Mouse (Mus musculus) limb, embryonic 12.5 days (tissue): ENCODE measurements around the gene Fbn1. TPM values are rescaled to one million over a fixed set of nuclear protein-coding genes. Genes with fewer than 3 reads are reported as not detected.

Experiments used
- ATAC-seq: fragments of 200-750 bp; cut with Nextera tagmentation; 2 replicates; pipeline ENCODE4 v1.8.0; 2017; ENCODE audit warnings: low read depth, moderate TSS enrichment; ENCODE audit not compliant: insufficient number of reproducible peaks, insufficient read depth, low FRiP score, low TSS enrichment
- H3K27ac ChIP-seq: fragments of 300-500 bp; sonication (generic); 2 replicates; pipeline ENCODE4 v1.5.1; 2016; ENCODE audit warnings: mild to moderate bottlenecking, moderate library complexity
- H3K27me3 ChIP-seq: fragments of 300-500 bp; sonication (generic); 2 replicates; pipeline ENCODE4 v1.6.1; 2016; ENCODE audit warnings: mild to moderate bottlenecking, moderate library complexity
- H3K36me3 ChIP-seq: fragments of 300-500 bp; sonication (generic); 2 replicates; pipeline ENCODE4 v1.6.1; 2016; ENCODE audit warnings: mild to moderate bottlenecking, moderate library complexity
- H3K4me1 ChIP-seq: fragments of 300-500 bp; sonication (generic); replicated peaks from 2 replicates; pipeline ENCODE4 v1.6.1; 2016
- H3K4me2 ChIP-seq: fragments of 300-500 bp; sonication (generic); 2 replicates; pipeline ENCODE4 v1.6.1; 2016; ENCODE audit warnings: mild to moderate bottlenecking, moderate library complexity
- H3K4me3 ChIP-seq: fragments of 300-500 bp; sonication (generic); replicated peaks from 2 replicates; pipeline ENCODE4 v1.5.1; 2016; ENCODE audit warnings: mild to moderate bottlenecking
- H3K9ac ChIP-seq: fragments of 300-500 bp; sonication (generic); replicated peaks from 2 replicates; pipeline ENCODE4 v1.6.1; 2016; ENCODE audit warnings: mild to moderate bottlenecking, moderate library complexity
- H3K9me3 ChIP-seq: fragments of 300-500 bp; sonication (generic); 2 replicates; pipeline ENCODE4 v1.6.1; 2016; ENCODE audit warnings: mild to moderate bottlenecking, moderate library complexity
- WGBS: fragments of 180-500 bp; shearing (Covaris S2); methylation state at CpG from one replicate; pipeline ENCODE4 v1.1.7; 2016; 5-methylcytosine and 5-hydroxymethylcytosine counted together
- polyA plus RNA-seq: library from polyadenylated mRNA; unstranded; fragments of >200 nt; fragmentation: Nextera tagmentation; extraction: Ambion mirVana; gene quantifications from 2 replicates; pipeline ENCODE4 v1.2.1, GENCODE M21; 2016

Gene Fbn1
- polyA plus RNA-seq, 1 experiment from 2014 or later, result 11.5 TPM

DNA sequence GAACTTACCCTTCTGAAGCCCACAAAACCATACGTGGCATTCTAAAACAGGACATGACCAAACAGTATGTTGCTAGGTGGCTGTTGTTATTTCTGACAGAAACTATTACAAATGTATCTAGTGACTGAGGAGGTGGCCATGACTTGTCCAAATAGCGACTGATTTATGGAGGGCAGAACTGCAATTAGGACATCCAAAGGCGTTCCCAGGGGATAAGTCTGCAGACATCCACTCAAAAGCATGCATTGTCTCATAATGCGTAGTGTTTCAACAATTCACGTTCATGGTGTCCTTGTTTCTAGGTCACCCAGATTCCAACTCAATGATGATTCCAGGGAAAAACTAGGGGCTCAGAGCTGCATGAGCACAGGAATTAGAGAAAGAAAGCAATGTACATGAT lies 53.0 kb downstream of the Fbn1 start:
- Histone ChIP-seq H3K4me1 (peaks cover 20% of the 10 kb centered on the region), H3K27me3 (no peaks in the 10 kb centered on the region), H3K9ac (no peak overlapping the region), H3K4me2 (no peak overlapping the region), H3K36me3 (no peaks in the 10 kb centered on the region), H3K4me3 (no peak overlapping the region), H3K27ac (no peak overlapping the region), H3K9me3 (no peaks in the 10 kb centered on the region)
- WGBS, result 85% methylated on average over 5 of the region's 5 CpGs
- ATAC-seq, result no peak

DNA sequence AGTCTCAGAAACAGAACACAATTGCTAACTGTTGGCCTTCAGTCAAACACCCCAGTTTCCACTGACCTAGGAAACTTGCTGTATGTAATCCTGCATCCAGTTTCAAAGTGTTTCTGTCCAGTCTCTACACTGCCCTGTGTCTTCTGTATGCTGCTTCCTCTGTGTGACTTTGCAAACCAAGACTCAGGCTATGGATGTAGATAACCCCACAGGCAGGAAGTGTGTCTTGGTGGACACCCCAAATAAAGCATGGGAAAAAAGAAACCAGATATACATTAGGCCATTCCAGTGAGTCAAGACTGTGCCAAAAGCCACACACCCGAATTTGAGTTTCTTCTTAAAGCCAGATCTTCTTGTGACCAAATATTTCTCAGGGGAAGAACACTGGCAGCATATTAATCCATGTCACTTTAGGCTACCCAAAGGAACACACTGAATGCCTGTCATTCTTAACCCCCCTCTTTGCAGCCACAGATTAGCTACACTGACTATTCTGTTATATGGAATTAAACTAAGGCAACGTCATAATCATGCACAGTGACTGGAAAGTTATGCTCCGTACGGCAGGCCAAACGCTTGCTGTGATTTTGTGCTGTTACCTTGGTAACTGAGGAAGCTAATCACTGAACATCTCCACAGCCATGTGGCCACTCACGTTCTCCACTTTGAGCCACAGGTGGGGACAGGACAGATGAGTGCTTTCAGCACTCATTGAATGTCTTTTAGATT lies 55.3 kb downstream of the Fbn1 start:
- H3K9me3 ChIP-seq, result no peaks in the 10 kb centered on the region
- H3K4me2 ChIP-seq, result no peak overlapping the region
- no peaks in the 10 kb centered on the region for H3K36me3 ChIP-seq
- 65% methylated on average over 6 of the region's 6 CpGs for WGBS
- peaks cover 36% of the 10 kb centered on the region for H3K4me1 ChIP-seq
- ATAC-seq, result no peak
- H3K4me3 ChIP-seq, result no peak overlapping the region
- no peaks in the 10 kb centered on the region for H3K27me3 ChIP-seq
- H3K27ac ChIP-seq, result no peak overlapping the region
- H3K9ac ChIP-seq, result no peak overlapping the region

DNA sequence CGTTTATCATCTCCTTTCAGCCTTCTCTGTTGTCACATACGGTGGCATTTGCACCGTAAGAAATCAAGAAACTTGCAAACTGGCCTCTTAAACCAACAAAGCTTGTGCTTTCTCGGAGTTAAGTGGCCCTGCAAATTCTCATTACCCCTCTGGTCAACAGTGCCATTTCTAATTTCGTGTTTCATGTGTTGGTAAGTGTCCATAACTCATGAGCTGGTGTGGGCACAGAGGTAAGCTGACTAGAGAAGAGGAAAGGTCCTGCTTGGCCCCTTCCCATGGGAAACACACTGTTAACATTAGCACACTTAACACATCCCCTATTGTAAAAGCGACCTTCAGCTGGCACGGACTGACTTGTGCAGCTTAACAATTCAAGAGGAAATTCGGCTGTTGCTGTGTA lies 58.4 kb downstream of the Fbn1 start:
- WGBS, result 46% methylated on average over 8 of the region's 8 CpGs
- no peak for ATAC-seq
- no peak overlapping the region for H3K4me2 ChIP-seq
- H3K9me3 ChIP-seq, result no peaks in the 10 kb centered on the region
- peaks cover 40% of the 10 kb centered on the region for H3K4me1 ChIP-seq
- H3K27me3 ChIP-seq, result no peaks in the 10 kb centered on the region
- no peaks in the 10 kb centered on the region for H3K36me3 ChIP-seq
- H3K4me3 ChIP-seq, result no peak overlapping the region
- H3K9ac ChIP-seq, result no peak overlapping the region
- H3K27ac ChIP-seq, result peak overlapping the region; percentile 47; the same call in 1 of the 2 replicates

DNA sequence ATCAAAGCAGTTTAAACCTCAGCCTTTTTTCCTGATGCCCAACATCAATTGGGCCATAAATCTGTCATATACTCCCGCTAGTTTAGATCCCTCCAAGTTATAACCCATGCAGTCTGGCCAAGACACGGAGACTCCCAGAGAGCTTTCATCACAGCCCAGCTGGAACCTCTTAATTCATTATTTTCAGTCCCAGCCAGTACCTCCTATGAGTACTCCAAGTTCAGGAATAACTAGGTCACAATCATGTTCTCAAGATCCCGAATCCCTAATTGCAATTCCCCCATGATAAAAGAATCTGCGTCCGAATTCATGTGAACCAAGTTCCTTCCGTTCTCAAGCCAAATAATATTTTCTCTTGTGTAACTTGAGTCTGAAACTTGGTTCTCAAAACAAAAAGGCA lies 58.9 kb downstream of the Fbn1 start:
- 0 out of 2 replicates have a peak, but pooled peaks have one; percentile 54 for ATAC-seq
- no peak overlapping the region for H3K4me2 ChIP-seq
- H3K27ac ChIP-seq, result 0 out of 2 replicates have a peak overlapping the region, but pooled peaks have one; percentile 47

DNA sequence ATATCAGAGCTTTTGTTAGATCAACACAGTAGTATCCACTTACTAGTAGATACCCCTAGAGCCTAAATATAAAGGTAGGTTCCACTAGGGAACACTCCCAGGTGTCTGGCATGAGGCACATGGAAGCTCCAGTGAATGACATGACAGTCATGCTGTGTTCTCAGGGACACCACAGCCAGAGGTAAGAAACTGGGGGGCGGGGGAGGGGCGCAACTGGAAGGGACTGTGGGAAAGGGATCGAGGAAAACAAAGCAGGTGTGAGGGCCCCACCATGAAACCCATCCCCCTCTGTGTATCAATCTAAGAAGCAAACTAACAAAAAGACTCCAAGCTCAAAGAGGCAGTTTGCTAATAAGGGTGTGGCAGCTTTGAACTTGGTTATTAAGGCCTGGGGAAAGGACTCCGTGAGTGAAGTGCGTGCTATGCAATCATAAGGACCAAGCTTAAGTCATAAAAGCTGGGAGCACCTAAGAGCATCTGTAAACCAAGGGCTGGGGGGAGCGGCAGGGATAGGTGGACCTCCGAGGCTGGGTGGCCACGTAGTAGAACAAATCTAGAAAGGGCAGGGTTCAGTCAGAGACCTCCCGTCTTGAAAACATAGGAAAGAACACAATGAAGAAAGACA lies 60.4 kb downstream of the Fbn1 start:
- H3K4me1 ChIP-seq, result peaks cover 35% of the 10 kb centered on the region
- no peak for ATAC-seq
- H3K27me3 ChIP-seq, result no peaks in the 10 kb centered on the region
- H3K36me3 ChIP-seq, result no peaks in the 10 kb centered on the region
- no peak overlapping the region for H3K4me2 ChIP-seq
- no peak overlapping the region for H3K9ac ChIP-seq
- H3K9me3 ChIP-seq, result no peaks in the 10 kb centered on the region
- WGBS, result 78% methylated on average over 9 of the region's 9 CpGs
- no peak overlapping the region for H3K4me3 ChIP-seq
- no peak overlapping the region for H3K27ac ChIP-seq

More for the DNA sequence above, 58.9 kb downstream of the Fbn1 start:
- no peaks in the 10 kb centered on the region for H3K36me3 ChIP-seq
- no peaks in the 10 kb centered on the region for H3K9me3 ChIP-seq
- no peak overlapping the region for H3K9ac ChIP-seq
- 38% methylated on average over 6 of the region's 6 CpGs for WGBS
- peaks cover 40% of the 10 kb centered on the region for H3K4me1 ChIP-seq
- no peaks in the 10 kb centered on the region for H3K27me3 ChIP-seq
- no peak overlapping the region for H3K4me3 ChIP-seq

DNA sequence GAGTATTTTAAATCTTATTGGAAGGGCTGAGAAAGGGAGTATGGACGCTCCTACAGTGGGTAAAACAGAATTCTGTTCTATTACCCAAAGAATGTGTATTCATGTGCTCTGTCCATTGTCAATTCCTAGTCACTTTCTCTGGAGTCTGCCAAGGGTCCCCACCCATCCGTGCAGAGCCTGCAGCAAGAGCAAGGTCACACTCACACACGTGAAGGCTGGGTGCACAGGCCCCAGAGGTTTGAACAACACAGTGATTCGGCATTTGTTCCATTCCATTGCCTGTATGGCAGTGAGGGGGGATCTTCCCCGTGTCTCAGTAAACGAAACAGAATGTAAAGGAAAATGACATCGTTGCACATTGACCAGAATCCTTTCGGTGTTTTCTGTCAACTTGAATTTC lies 69.4 kb downstream of the Fbn1 start:
- no peak for ATAC-seq
- H3K9me3 ChIP-seq, result no peaks in the 10 kb centered on the region
- no peak overlapping the region for H3K4me3 ChIP-seq
- H3K36me3 ChIP-seq, result no peaks in the 10 kb centered on the region
- no peak overlapping the region for H3K4me2 ChIP-seq
- no peaks in the 10 kb centered on the region for H3K27me3 ChIP-seq
- H3K9ac ChIP-seq, result no peak overlapping the region
- H3K27ac ChIP-seq, result no peak overlapping the region
- peaks cover 28% of the 10 kb centered on the region for H3K4me1 ChIP-seq
- 85% methylated on average over 8 of the region's 8 CpGs for WGBS

DNA sequence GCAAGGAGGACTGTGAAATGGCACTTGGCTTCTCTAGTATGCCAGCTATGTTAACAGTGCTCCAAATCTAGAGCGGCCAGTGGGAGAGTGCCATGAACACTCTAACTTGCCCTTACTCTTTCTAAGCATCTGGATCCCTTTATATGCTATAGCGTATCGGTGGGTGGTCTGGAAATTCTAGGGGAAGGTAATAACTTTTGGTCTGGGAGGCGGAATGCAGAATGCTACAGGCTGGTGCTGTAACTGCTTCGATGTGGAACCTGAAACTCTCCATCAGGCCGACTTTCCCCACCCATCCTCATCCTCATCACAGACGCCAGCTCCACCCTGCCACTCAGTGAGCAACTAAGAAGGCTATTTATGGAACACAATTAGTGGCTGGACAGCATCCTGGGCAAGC lies 71.6 kb downstream of the Fbn1 start:
- Histone ChIP-seq H3K27me3 (no peaks in the 10 kb centered on the region), H3K4me1 (peaks cover 29% of the 10 kb centered on the region), H3K27ac (peak overlapping the region; percentile 12; the same call in 1 of the 2 replicates), H3K9me3 (no peaks in the 10 kb centered on the region), H3K36me3 (no peaks in the 10 kb centered on the region), H3K4me3 (no peak overlapping the region), H3K4me2 (no peak overlapping the region), H3K9ac (no peak overlapping the region)
- peak; percentile 77; the same call in 1 of the 2 replicates for ATAC-seq
- WGBS, result 9% methylated on average over 7 of the region's 7 CpGs

DNA sequence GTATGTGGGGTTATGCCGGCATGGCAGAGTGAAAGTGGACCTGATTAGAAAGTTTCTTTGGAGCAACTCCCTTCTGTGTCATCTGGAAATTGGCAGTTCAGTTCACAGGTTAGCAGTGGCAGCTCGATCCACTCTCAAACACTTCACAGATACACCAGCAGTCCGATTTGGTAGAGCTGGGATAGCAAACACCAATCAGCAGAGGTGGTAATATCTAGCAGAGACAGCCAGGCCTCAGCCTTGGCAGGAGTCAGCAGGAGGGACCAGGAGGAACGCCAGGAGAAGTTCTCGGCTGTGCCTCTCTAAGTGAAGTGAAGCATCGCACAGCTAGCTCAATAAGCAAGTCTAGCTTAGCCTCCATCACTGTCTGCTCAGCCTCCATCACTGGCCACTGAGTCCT lies 74.3 kb downstream of the Fbn1 start:
- no peaks in the 10 kb centered on the region for H3K27me3 ChIP-seq
- whole genome bisulfite sequencing, result 92% methylated on average over 6 of the region's 6 CpGs
- H3K4me2 ChIP-seq, result no peak overlapping the region
- H3K9ac ChIP-seq, result no peak overlapping the region
- no peak overlapping the region for H3K27ac ChIP-seq
- no peaks in the 10 kb centered on the region for H3K9me3 ChIP-seq
- no peak for ATAC-seq
- H3K4me1 ChIP-seq, result peaks cover 32% of the 10 kb centered on the region
- H3K36me3 ChIP-seq, result no peaks in the 10 kb centered on the region
- H3K4me3 ChIP-seq, result no peak overlapping the region

DNA sequence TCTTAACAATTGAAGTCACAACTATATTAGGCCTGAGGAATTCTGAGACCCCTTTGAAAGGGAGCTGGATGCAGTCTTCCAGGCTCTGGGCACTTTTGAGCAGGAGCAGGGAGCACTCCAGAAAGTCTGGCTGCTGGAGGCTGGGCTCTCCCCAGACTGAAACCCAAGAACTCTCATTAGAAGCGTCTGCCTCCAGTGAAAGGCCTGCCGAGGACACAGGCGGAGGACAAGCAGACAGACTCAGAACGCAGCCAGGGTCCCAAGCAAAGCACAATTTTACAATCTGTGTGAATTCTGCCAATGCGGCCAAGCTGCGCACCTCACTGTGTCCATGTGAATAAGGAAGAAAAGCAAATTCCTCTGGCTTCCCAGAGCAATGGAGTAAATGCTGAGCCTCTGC lies 76.3 kb downstream of the Fbn1 start:
- Histone ChIP-seq H3K9ac (no peak overlapping the region), H3K4me1 (peaks cover 34% of the 10 kb centered on the region), H3K4me3 (no peak overlapping the region), H3K4me2 (no peak overlapping the region), H3K27me3 (no peaks in the 10 kb centered on the region), H3K27ac (no peak overlapping the region), H3K9me3 (no peaks in the 10 kb centered on the region), H3K36me3 (no peaks in the 10 kb centered on the region)
- no peak for ATAC-seq
- WGBS, result 33% methylated on average over 6 of the region's 6 CpGs

DNA sequence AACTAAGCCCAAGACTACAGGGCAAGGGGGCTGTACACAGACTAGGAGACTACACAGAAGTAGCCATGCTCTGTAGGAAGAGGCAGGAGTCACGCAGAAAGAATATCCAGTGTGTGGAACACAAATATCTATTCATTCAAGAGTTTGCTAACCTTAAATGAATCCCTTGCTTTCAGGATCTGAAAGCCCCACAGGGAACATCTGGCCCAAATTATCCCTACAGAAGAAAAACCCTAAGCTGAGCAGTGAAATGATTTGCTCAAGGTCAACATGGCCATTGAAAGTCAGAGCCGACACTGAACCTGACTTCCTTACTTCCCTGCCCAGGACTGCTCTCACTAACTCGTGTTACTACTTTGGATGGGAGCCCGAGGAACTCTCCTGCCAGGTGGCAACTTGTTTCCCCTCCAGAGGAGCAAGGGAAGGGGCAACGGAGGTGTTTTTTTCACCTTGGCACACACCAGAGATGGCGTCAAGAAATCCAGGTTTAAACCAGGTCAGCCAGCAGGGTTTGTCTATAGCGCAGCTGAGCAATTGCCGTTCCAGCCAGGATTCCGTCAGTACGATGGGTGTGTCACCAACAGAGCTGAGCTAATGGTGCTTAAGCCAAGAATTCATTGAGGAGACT lies 78.9 kb downstream of the Fbn1 start:
- 47% methylated on average over 10 of the region's 10 CpGs for WGBS
- ATAC-seq, result peak; percentile 11; the same call in 1 of the 2 replicates
- Histone ChIP-seq H3K36me3 (no peaks in the 10 kb centered on the region), H3K9ac (no peak overlapping the region), H3K4me2 (no peak overlapping the region), H3K4me1 (peaks cover 34% of the 10 kb centered on the region), H3K27me3 (no peaks in the 10 kb centered on the region), H3K4me3 (no peak overlapping the region), H3K27ac (no peak overlapping the region), H3K9me3 (no peaks in the 10 kb centered on the region)

DNA sequence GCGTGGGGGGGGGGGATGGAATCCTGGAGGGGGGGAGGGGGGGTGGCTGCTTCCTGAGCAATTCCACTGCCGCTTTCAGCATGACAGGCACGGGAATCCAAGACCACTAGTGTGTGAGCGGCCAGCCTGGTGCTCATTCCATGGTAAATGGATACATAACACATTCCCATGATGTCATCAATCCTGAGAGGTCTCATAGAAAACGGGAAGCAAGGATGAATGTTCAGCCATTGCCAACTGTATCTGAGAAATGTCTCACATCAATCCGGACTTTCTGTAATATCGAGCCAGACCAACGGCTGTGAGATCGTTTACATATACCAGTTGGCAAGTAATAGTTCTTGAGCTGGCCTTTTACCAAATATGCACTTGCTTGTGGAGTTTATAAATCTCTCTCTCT lies 87.2 kb downstream of the Fbn1 start:
- Histone ChIP-seq H3K9ac (no peak overlapping the region), H3K4me1 (peaks cover 7% of the 10 kb centered on the region), H3K27ac (no peak overlapping the region), H3K27me3 (no peaks in the 10 kb centered on the region), H3K4me3 (no peak overlapping the region), H3K9me3 (no peaks in the 10 kb centered on the region), H3K36me3 (no peaks in the 10 kb centered on the region), H3K4me2 (no peak overlapping the region)
- WGBS, result 70% methylated on average over 9 of the region's 9 CpGs
- no peak for ATAC-seq
